12 mouse cellular contexts compared by ENCODE assay signal in genomic region chr9:107577871-107578270, GRCm38 (mm10). TPM values are rescaled to one million over a fixed set of nuclear protein-coding genes. Genes with fewer than 3 reads are reported as not detected.
DNase-seq lines count a peak whose midpoint lies in the region; ATAC-seq and TF ChIP-seq lines count a peak whose summit lies in the region.
"Had no signal": no experiment of that assay in that cellular context is flagged by ENCODE, and none has a peak within 500 bp of the region (broad histone marks: within the 10 kb centered on the region; RNA-seq: fewer than 3 reads in every experiment).

No protein-coding gene starts in this region.

- peaks cover 23% of the 10 kb centered on the region for H3K36me3 ChIP-seq in forebrain, embryonic 13.5 days (ENCODE audit: poor library complexity, severe bottlenecking)
- peaks cover 22% of the 10 kb centered on the region for H3K36me3 ChIP-seq in forebrain, embryonic 12.5 days (replicated peaks)
- peaks cover 22% of the 10 kb centered on the region for H3K36me3 ChIP-seq in kidney, embryonic 15.5 days
- H3K36me3 ChIP-seq in embryonic facial prominence, embryonic 10.5 days (replicated peaks): peaks cover 35% of the 10 kb centered on the region
- peaks cover 7% of the 10 kb centered on the region for H3K36me3 ChIP-seq in liver, postnatal 0 days (replicated peaks; ENCODE audit: insufficient read depth, low read length)
- peaks cover 18% of the 10 kb centered on the region for H3K36me3 ChIP-seq in forebrain, embryonic 14.5 days (ENCODE audit: control insufficient read depth, insufficient read depth, low read length)

- H3K9me3 ChIP-seq in forebrain, embryonic 13.5 days (replicated peaks): no peaks in the 10 kb centered on the region
- no peaks in the 10 kb centered on the region for H3K9me3 ChIP-seq in forebrain, embryonic 12.5 days
- no peaks in the 10 kb centered on the region for H3K9me3 ChIP-seq in kidney, embryonic 15.5 days (replicated peaks)
- H3K9me3 ChIP-seq in embryonic facial prominence, embryonic 10.5 days: no peaks in the 10 kb centered on the region
- no peaks in the 10 kb centered on the region for H3K9me3 ChIP-seq in liver, postnatal 0 days (ENCODE audit: low read length)
- no peaks in the 10 kb centered on the region for H3K9me3 ChIP-seq in forebrain, embryonic 14.5 days (replicated peaks; ENCODE audit: control insufficient read depth, low read length)
- H3K9me3 ChIP-seq: midbrain, embryonic 12.5 days; neural tube, embryonic 13.5 days had no signal

- WGBS in forebrain, embryonic 13.5 days: 95% methylated on average over 10 of the region's 10 CpGs
- 92% methylated on average over 10 of the region's 10 CpGs for WGBS in forebrain, embryonic 12.5 days
- WGBS in kidney, embryonic 15.5 days: 92% methylated on average over 10 of the region's 10 CpGs
- 95% methylated on average over 10 of the region's 10 CpGs for WGBS in embryonic facial prominence, embryonic 10.5 days
- WGBS in liver, postnatal 0 days (ENCODE audit: insufficient replicate concordance): 89% methylated on average over 10 of the region's 10 CpGs
- 93% methylated on average over 10 of the region's 10 CpGs for WGBS in forebrain, embryonic 14.5 days

- no peak for TF ChIP-seq CTCF in liver, postnatal 0 days (IDR thresholded peaks at IDR 0.05; ENCODE audit: low read depth)

- H3K4me3 ChIP-seq in forebrain, embryonic 13.5 days: no peak overlapping the region
- no peak overlapping the region for H3K4me3 ChIP-seq in forebrain, embryonic 12.5 days (replicated peaks)
- H3K4me3 ChIP-seq in kidney, embryonic 15.5 days (replicated peaks): no peak overlapping the region
- H3K4me3 ChIP-seq in embryonic facial prominence, embryonic 10.5 days: peak overlapping the region; percentile 59
- no peak overlapping the region for H3K4me3 ChIP-seq in liver, postnatal 0 days (ENCODE audit: low read depth, low read length)
- no peak overlapping the region for H3K4me3 ChIP-seq in forebrain, embryonic 14.5 days (ENCODE audit: low read depth, low read length)

- peaks cover 37% of the 10 kb centered on the region for H3K4me1 ChIP-seq in forebrain, embryonic 13.5 days
- H3K4me1 ChIP-seq in forebrain, embryonic 12.5 days: peaks cover 49% of the 10 kb centered on the region
- H3K4me1 ChIP-seq in kidney, embryonic 15.5 days: peaks cover 55% of the 10 kb centered on the region
- peaks cover 75% of the 10 kb centered on the region for H3K4me1 ChIP-seq in embryonic facial prominence, embryonic 10.5 days
- H3K4me1 ChIP-seq in liver, postnatal 0 days (ENCODE audit: insufficient read depth): peaks cover 41% of the 10 kb centered on the region
- peaks cover 13% of the 10 kb centered on the region for H3K4me1 ChIP-seq in forebrain, embryonic 14.5 days (ENCODE audit: control insufficient read depth, insufficient read depth, low read length)

- no peak for ATAC-seq in forebrain, embryonic 13.5 days
- no peak for ATAC-seq in forebrain, embryonic 12.5 days (ENCODE audit: low FRiP score)
- ATAC-seq in kidney, embryonic 15.5 days (replicated peaks; ENCODE audit: low FRiP score): no peak
- no peak for ATAC-seq in liver, postnatal 0 days
- no peak for ATAC-seq in forebrain, embryonic 14.5 days

- 0 out of 2 replicates have a peak overlapping the region, but pooled peaks have one; percentile 55 for H3K9ac ChIP-seq in forebrain, embryonic 13.5 days
- no peak overlapping the region for H3K9ac ChIP-seq in forebrain, embryonic 12.5 days
- no peak overlapping the region for H3K9ac ChIP-seq in kidney, embryonic 15.5 days
- peak overlapping the region; percentile 71; the same call in 1 of the 2 replicates for H3K9ac ChIP-seq in liver, postnatal 0 days (replicated peaks)
- H3K9ac ChIP-seq in forebrain, embryonic 14.5 days (ENCODE audit: low read length): no peak overlapping the region

- DNase-seq in kidney, postnatal 14 days: no peak
- no peak for DNase-seq in embryonic facial prominence, embryonic 10.5 days (ENCODE audit: low spot score)
- DNase-seq in liver, postnatal 0 days: no peak
- no peak for DNase-seq in layer of hippocampus, postnatal 36 days
- DNase-seq in forebrain, embryonic 14.5 days (ENCODE audit: low spot score): no peak
- DNase-seq: B cell, adult 2 months; cerebellum, adult 11-12 months had no signal

- H3K27ac ChIP-seq in forebrain, embryonic 13.5 days: no peak overlapping the region
- no peak overlapping the region for H3K27ac ChIP-seq in forebrain, embryonic 12.5 days
- no peak overlapping the region for H3K27ac ChIP-seq in kidney, embryonic 15.5 days
- H3K27ac ChIP-seq in embryonic facial prominence, embryonic 10.5 days (replicated peaks): no peak overlapping the region
- no peak overlapping the region for H3K27ac ChIP-seq in liver, postnatal 0 days (ENCODE audit: low read depth)
- H3K27ac ChIP-seq in forebrain, embryonic 14.5 days (ENCODE audit: low read depth, low read length): no peak overlapping the region
- H3K27ac ChIP-seq: neural tube, embryonic 13.5 days had no signal

- no peaks in the 10 kb centered on the region for H3K27me3 ChIP-seq in forebrain, embryonic 13.5 days
- H3K27me3 ChIP-seq in forebrain, embryonic 12.5 days: no peaks in the 10 kb centered on the region
- no peaks in the 10 kb centered on the region for H3K27me3 ChIP-seq in kidney, embryonic 15.5 days
- H3K27me3 ChIP-seq in embryonic facial prominence, embryonic 10.5 days (replicated peaks; ENCODE audit: low read depth, poor library complexity, severe bottlenecking): no peaks in the 10 kb centered on the region
- H3K27me3 ChIP-seq in liver, postnatal 0 days (ENCODE audit: insufficient read depth, low read length): no peaks in the 10 kb centered on the region
- no peaks in the 10 kb centered on the region for H3K27me3 ChIP-seq in forebrain, embryonic 14.5 days (replicated peaks; ENCODE audit: control insufficient read depth, insufficient read depth, low read length)
- H3K27me3 ChIP-seq: midbrain, embryonic 12.5 days; neural tube, embryonic 13.5 days had no signal

- H3K4me2 ChIP-seq in forebrain, embryonic 13.5 days: no peak overlapping the region; the same call in 1 of the 2 replicates
- no peak overlapping the region for H3K4me2 ChIP-seq in forebrain, embryonic 12.5 days
- H3K4me2 ChIP-seq in kidney, embryonic 15.5 days: 0 out of 2 replicates have a peak overlapping the region, but pooled peaks have one; percentile 60
- H3K4me2 ChIP-seq in liver, postnatal 0 days (ENCODE audit: low read depth, low read length): peak overlapping the region; percentile 72
- H3K4me2 ChIP-seq in forebrain, embryonic 14.5 days (ENCODE audit: low read length): no peak overlapping the region

- no peak for TF ChIP-seq EP300 in liver, postnatal 0 days (IDR thresholded peaks at IDR 0.05; ENCODE audit: low read depth)

RNA-seq across cellular contexts. Expression of gene Naa80, which starts 0.8 kb away (rescaled TPM):
- polyA plus RNA-seq in forebrain, embryonic 13.5 days (2015; fragmentation: Nextera tagmentation; extraction: Ambion mirVana): 14.5 and 17.9 TPM in 2 replicates
- polyA plus RNA-seq in forebrain, embryonic 12.5 days (2016; fragmentation: Nextera tagmentation; extraction: Ambion mirVana): 13.7 and 14.2 TPM in 2 replicates
- polyA plus RNA-seq in kidney, embryonic 15.5 days (2015; fragmentation: Nextera tagmentation; extraction: Ambion mirVana): 16.0 and 19.3 TPM in 2 replicates
- 18.9 and 20.3 TPM in 2 replicates for polyA plus RNA-seq in embryonic facial prominence, embryonic 10.5 days (2016; fragmentation: Nextera tagmentation; extraction: Ambion mirVana)
- polyA plus RNA-seq in liver, postnatal 0 days (2015; fragmentation: Nextera tagmentation; extraction: Ambion mirVana): 10.4 and 11.6 TPM in 2 replicates
- total RNA-seq in layer of hippocampus, postnatal 36 days (2021): 10 to 100 TPM; 13.5 to 13.8 TPM
- polyA plus RNA-seq in forebrain, embryonic 14.5 days (2014; fragmentation: Nextera tagmentation; extraction: Ambion mirVana): 17.4 and 18.7 TPM in 2 replicates

RNA-seq across cellular contexts. Expression of gene Hyal1, which starts 1.1 kb away (rescaled TPM):
- polyA plus RNA-seq in forebrain, embryonic 13.5 days (2015; fragmentation: Nextera tagmentation; extraction: Ambion mirVana): 8.4 and 8.5 TPM in 2 replicates
- polyA plus RNA-seq in forebrain, embryonic 12.5 days (2016; fragmentation: Nextera tagmentation; extraction: Ambion mirVana): 6.9 and 8.4 TPM in 2 replicates
- polyA plus RNA-seq in kidney, embryonic 15.5 days (2015; fragmentation: Nextera tagmentation; extraction: Ambion mirVana): 8.6 and 10.5 TPM in 2 replicates
- 8.4 and 9.1 TPM in 2 replicates for polyA plus RNA-seq in embryonic facial prominence, embryonic 10.5 days (2016; fragmentation: Nextera tagmentation; extraction: Ambion mirVana)
- polyA plus RNA-seq in liver, postnatal 0 days (2015; fragmentation: Nextera tagmentation; extraction: Ambion mirVana): 2.5 and 3.3 TPM in 2 replicates
- 1 to 10 TPM; 6.5 to 6.7 TPM for total RNA-seq in layer of hippocampus, postnatal 36 days (2021)
- polyA plus RNA-seq in forebrain, embryonic 14.5 days (2014; fragmentation: Nextera tagmentation; extraction: Ambion mirVana): 2.6 and 3.3 TPM in 2 replicates

RNA-seq across cellular contexts. Expression of gene Hyal3, which starts 2.7 kb away (rescaled TPM):
- polyA plus RNA-seq in forebrain, embryonic 13.5 days (2015; fragmentation: Nextera tagmentation; extraction: Ambion mirVana): 1.1 and 1.5 TPM in 2 replicates
- polyA plus RNA-seq in forebrain, embryonic 12.5 days (2016; fragmentation: Nextera tagmentation; extraction: Ambion mirVana): 0.80 and 1.2 TPM in 2 replicates
- polyA plus RNA-seq in kidney, embryonic 15.5 days (2015; fragmentation: Nextera tagmentation; extraction: Ambion mirVana): 1.3 TPM in 2 replicates
- 0.48 and 0.96 TPM in 2 replicates for polyA plus RNA-seq in embryonic facial prominence, embryonic 10.5 days (2016; fragmentation: Nextera tagmentation; extraction: Ambion mirVana)
- polyA plus RNA-seq in liver, postnatal 0 days (2015; fragmentation: Nextera tagmentation; extraction: Ambion mirVana): 0.65 and 0.86 TPM in 2 replicates
- total RNA-seq in layer of hippocampus, postnatal 36 days (2021): 1 to 10 TPM; 1.3 to 1.8 TPM
- 0.66 and 1.0 TPM in 2 replicates for polyA plus RNA-seq in forebrain, embryonic 14.5 days (2014; fragmentation: Nextera tagmentation; extraction: Ambion mirVana)

RNA-seq across cellular contexts. Expression of gene Ifrd2, which starts 9.6 kb away (rescaled TPM):
- 15.4 and 20.8 TPM in 2 replicates for polyA plus RNA-seq in forebrain, embryonic 13.5 days (2015; fragmentation: Nextera tagmentation; extraction: Ambion mirVana)
- 22.1 and 26.3 TPM in 2 replicates for polyA plus RNA-seq in forebrain, embryonic 12.5 days (2016; fragmentation: Nextera tagmentation; extraction: Ambion mirVana)
- 47.8 and 55.8 TPM in 2 replicates for polyA plus RNA-seq in kidney, embryonic 15.5 days (2015; fragmentation: Nextera tagmentation; extraction: Ambion mirVana)
- polyA plus RNA-seq in embryonic facial prominence, embryonic 10.5 days (2016; fragmentation: Nextera tagmentation; extraction: Ambion mirVana): 59.7 and 72.1 TPM in 2 replicates
- 63.6 and 68.0 TPM in 2 replicates for polyA plus RNA-seq in liver, postnatal 0 days (2015; fragmentation: Nextera tagmentation; extraction: Ambion mirVana)
- total RNA-seq in layer of hippocampus, postnatal 36 days (2021): 10 to 100 TPM; 11.2 to 13.8 TPM
- 18.7 and 19.1 TPM in 2 replicates for polyA plus RNA-seq in forebrain, embryonic 14.5 days (2014; fragmentation: Nextera tagmentation; extraction: Ambion mirVana)

RNA-seq across cellular contexts. Expression of gene Hyal2, which starts 10.1 kb away (rescaled TPM):
- polyA plus RNA-seq in forebrain, embryonic 13.5 days (2015; fragmentation: Nextera tagmentation; extraction: Ambion mirVana): 85.4 and 99.5 TPM in 2 replicates
- 108 and 110 TPM in 2 replicates for polyA plus RNA-seq in forebrain, embryonic 12.5 days (2016; fragmentation: Nextera tagmentation; extraction: Ambion mirVana)
- 111 and 117 TPM in 2 replicates for polyA plus RNA-seq in kidney, embryonic 15.5 days (2015; fragmentation: Nextera tagmentation; extraction: Ambion mirVana)
- polyA plus RNA-seq in embryonic facial prominence, embryonic 10.5 days (2016; fragmentation: Nextera tagmentation; extraction: Ambion mirVana): 154 and 157 TPM in 2 replicates
- polyA plus RNA-seq in liver, postnatal 0 days (2015; fragmentation: Nextera tagmentation; extraction: Ambion mirVana): 53.9 and 54.5 TPM in 2 replicates
- 10 to 100 TPM; 13.0 to 13.5 TPM for total RNA-seq in layer of hippocampus, postnatal 36 days (2021)
- 98.0 and 109 TPM in 2 replicates for polyA plus RNA-seq in forebrain, embryonic 14.5 days (2014; fragmentation: Nextera tagmentation; extraction: Ambion mirVana)

Comparison
In these comparisons a context has a peak if more than half of its experiments do, and no peak if none do; other contexts are left out.
1. H3K9ac ChIP-seq: peak in forebrain, embryonic 13.5 days (single experiment) and liver, postnatal 0 days (single experiment); none in forebrain, embryonic 12.5 days (single experiment), kidney, embryonic 15.5 days (single experiment) and forebrain, embryonic 14.5 days (single experiment).
2. H3K4me2 ChIP-seq: peak in kidney, embryonic 15.5 days (single experiment) and liver, postnatal 0 days (single experiment); none in forebrain, embryonic 13.5 days (single experiment), forebrain, embryonic 12.5 days (single experiment) and forebrain, embryonic 14.5 days (single experiment).